Mouse (Mus musculus) stomach, postnatal 0 days (tissue): Measurements from ENCODE around the gene Gm49510.

Experiments
- CTCF ChIP-seq: IDR thresholded peaks from 2 replicates; pipeline ENCODE4 v1.5.1; 2016; ENCODE audit warnings: antibody characterized with exemption, low read depth, mild to moderate bottlenecking, moderate library complexity
- EP300 ChIP-seq: optimal IDR thresholded peaks from 2 replicates; pipeline ENCODE3; 2016; ENCODE audit warnings: antibody characterized with exemption

GRCm38 (mm10) chr15:78908982-78909381, 9.5 kb downstream of the Gm49510 start:
- no peak for TF ChIP-seq CTCF
- TF ChIP-seq EP300: no peak
